Mouse (Mus musculus): ENCODE measurements at regions not wholly inside any gene's neighbourhood (a gene's known extent, or its start where the extent isn't known, plus 50 kb on each side); places are given as distances from the start of the nearest gene placed in this dataset.

GRCm38 (mm10) chr2:169213314-169213713 is 257.9 kb upstream of the Zfp64 start:
- Histone ChIP-seq H3K27me3 (replicated peaks) (no peaks in the 10 kb centered on the region), H3K4me2 (replicated peaks) (no peak overlapping the region), H3K9ac (no peak overlapping the region), H3K4me1 (replicated peaks) (no peaks in the 10 kb centered on the region), H3K4me3 (replicated peaks) (no peak overlapping the region), H3K36me3 (no peaks in the 10 kb centered on the region), H3K9me3 (no peaks in the 10 kb centered on the region), H3K27ac (no peak overlapping the region)
- no peak for ATAC-seq
- 52% methylated on average over 10 of the region's 10 CpGs for WGBS

DNA sequence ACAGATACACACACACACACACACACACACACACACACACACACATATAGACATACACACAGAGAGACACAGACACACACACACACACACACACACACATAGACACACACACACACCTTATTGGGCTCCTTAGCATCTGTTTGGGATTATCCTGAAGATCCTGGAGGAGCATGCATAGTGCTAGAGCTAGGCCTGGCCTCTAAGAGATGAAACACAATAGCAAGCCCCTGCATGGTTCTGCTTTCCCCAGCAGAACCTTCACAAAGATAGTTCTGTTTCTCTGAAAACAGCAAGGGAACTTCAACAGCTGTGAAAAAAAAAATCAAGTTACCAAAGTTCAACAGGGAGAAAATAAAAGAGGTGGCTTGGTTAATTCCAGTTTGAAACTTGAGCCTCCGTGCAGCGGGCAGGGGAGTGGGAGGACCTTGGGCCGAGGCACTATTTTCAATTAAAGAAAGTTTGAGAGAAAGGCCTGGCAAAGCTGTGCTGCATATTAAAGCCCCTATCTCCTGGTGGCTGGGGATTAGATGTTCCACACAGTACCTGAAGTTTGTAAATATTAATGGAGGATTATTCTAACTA is 257.4 kb upstream of the Zfp64 start:
- Histone ChIP-seq H3K4me1 (replicated peaks) (no peaks in the 10 kb centered on the region), H3K9me3 (no peaks in the 10 kb centered on the region), H3K27ac (no peak overlapping the region), H3K4me2 (replicated peaks) (no peak overlapping the region), H3K36me3 (no peaks in the 10 kb centered on the region), H3K4me3 (replicated peaks) (no peak overlapping the region), H3K27me3 (replicated peaks) (no peaks in the 10 kb centered on the region), H3K9ac (no peak overlapping the region)
- 35% methylated on average over 3 of the region's 3 CpGs for WGBS
- ATAC-seq = no peak

- no peak for ATAC-seq
- H3K4me3 ChIP-seq (replicated peaks) = no peak overlapping the region
- H3K4me2 ChIP-seq (replicated peaks) = peak overlapping the region; percentile 17; the same call in 1 of the 2 replicates
- 0 out of 2 replicates have a peak, but pooled peaks cover 6% of the 10 kb centered on the region for H3K4me1 ChIP-seq (replicated peaks)
- no peak overlapping the region for H3K9ac ChIP-seq
- no peak overlapping the region for H3K27ac ChIP-seq
- no peaks in the 10 kb centered on the region for H3K9me3 ChIP-seq
- whole genome bisulfite sequencing = 26% methylated on average over 19 of the region's 19 CpGs
- no peaks in the 10 kb centered on the region for H3K27me3 ChIP-seq (replicated peaks)
- H3K36me3 ChIP-seq = no peaks in the 10 kb centered on the region
Measured at GRCm38 (mm10) chr2:169204254-169204752, 248.9 kb upstream of the Zfp64 start.

GRCm38 (mm10) chr2:169191974-169192373 is 236.6 kb upstream of the Zfp64 start:
- ATAC-seq = no peak
- 83% methylated on average over 7 of the region's 7 CpGs for WGBS
- no peak overlapping the region for H3K27ac ChIP-seq

GRCm38 (mm10) chr2:169191465-169191864 is 236.1 kb upstream of the Zfp64 start:
- Histone ChIP-seq H3K9ac (no peak overlapping the region), H3K27me3 (replicated peaks) (no peaks in the 10 kb centered on the region), H3K9me3 (no peaks in the 10 kb centered on the region), H3K4me2 (replicated peaks) (no peak overlapping the region), H3K4me3 (replicated peaks) (no peak overlapping the region), H3K27ac (no peak overlapping the region), H3K4me1 (replicated peaks) (no peaks in the 10 kb centered on the region), H3K36me3 (no peaks in the 10 kb centered on the region)
- 38% methylated on average over 10 of the region's 10 CpGs for WGBS
- ATAC-seq = no peak

More at GRCm38 (mm10) chr2:169191974-169192373, 236.6 kb upstream of the Zfp64 start:
- Histone ChIP-seq H3K9me3 (no peaks in the 10 kb centered on the region), H3K4me2 (replicated peaks) (no peak overlapping the region), H3K4me3 (replicated peaks) (no peak overlapping the region), H3K9ac (no peak overlapping the region), H3K36me3 (no peaks in the 10 kb centered on the region), H3K27me3 (replicated peaks) (no peaks in the 10 kb centered on the region), H3K4me1 (replicated peaks) (no peaks in the 10 kb centered on the region)

DNA sequence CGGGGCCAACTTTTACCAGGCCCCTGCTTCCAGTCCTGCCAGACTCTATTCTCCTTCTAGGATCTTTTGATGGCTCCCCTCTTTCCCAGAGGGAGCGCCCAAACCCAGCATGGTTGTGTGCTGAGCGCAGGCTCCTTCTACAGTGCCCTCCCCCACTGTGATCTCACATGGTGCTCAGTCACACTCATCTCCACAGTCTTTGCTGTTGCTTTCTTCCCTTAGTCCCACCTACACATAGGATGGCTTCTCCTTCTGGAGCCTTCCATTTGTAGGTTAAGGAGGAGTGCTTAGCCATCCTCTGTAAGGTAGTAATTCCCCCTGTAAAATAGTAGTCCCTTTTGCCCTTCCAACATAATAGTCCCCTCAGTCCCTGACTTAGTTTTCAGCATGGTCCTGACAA is 222.2 kb upstream of the Zfp64 start:
- Histone ChIP-seq H3K27ac (no peak overlapping the region), H3K27me3 (replicated peaks) (no peaks in the 10 kb centered on the region), H3K4me1 (replicated peaks) (no peaks in the 10 kb centered on the region), H3K9me3 (no peaks in the 10 kb centered on the region), H3K9ac (no peak overlapping the region), H3K4me2 (replicated peaks) (no peak overlapping the region), H3K4me3 (replicated peaks) (no peak overlapping the region), H3K36me3 (no peaks in the 10 kb centered on the region)
- 84% methylated on average over 3 of the region's 3 CpGs for WGBS
- no peak for ATAC-seq

DNA sequence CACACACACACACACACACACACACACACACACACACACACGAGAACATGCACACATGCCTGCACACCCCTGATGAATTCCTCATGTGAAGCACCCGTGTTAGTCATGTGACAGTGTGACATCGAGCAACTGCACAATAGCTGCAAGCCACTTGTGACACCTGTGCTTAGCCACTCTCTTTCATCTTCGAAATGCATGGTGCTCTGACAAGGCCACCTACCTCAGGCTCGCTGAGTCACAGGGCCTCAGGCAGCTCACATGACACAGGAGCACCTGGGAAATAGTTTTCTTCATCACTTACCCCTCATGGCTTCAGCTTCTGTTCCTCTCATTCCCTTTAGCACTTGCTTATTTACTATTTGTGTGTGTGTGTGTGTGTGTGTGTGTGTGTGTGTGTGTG is 213.4 kb upstream of the Zfp64 start:
- H3K9me3 ChIP-seq = no peaks in the 10 kb centered on the region
- WGBS = 71% methylated on average over 5 of the region's 5 CpGs
- ATAC-seq = no peak
- H3K27ac ChIP-seq = no peak overlapping the region
- H3K4me1 ChIP-seq (replicated peaks) = no peaks in the 10 kb centered on the region
- no peak overlapping the region for H3K4me2 ChIP-seq (replicated peaks)
- H3K4me3 ChIP-seq (replicated peaks) = no peak overlapping the region
- H3K27me3 ChIP-seq (replicated peaks) = no peaks in the 10 kb centered on the region
- no peaks in the 10 kb centered on the region for H3K36me3 ChIP-seq
- H3K9ac ChIP-seq = no peak overlapping the region

DNA sequence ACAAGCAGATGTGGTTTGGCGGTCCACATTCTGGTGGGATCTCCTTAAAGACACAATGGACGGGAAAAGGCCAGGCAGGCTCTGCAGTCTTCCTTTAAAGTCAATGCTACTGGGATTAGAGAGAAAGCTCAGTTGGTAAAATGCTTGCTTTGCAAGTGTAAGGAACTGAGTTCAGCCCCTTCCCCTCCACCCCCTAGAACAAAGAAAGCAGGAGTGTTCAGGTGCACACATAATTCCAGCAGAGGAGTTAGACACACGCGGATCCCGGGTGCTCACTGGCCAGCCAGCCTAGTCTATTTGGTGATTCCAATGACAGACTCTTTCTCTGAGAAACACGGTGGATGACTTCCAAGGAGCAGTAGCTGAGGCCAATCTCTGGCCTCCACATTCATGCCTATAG is 213.0 kb upstream of the Zfp64 start:
- Histone ChIP-seq H3K4me2 (replicated peaks) (no peak overlapping the region), H3K27ac (no peak overlapping the region), H3K36me3 (no peaks in the 10 kb centered on the region), H3K9ac (no peak overlapping the region), H3K9me3 (no peaks in the 10 kb centered on the region), H3K4me1 (replicated peaks) (no peaks in the 10 kb centered on the region), H3K27me3 (replicated peaks) (no peaks in the 10 kb centered on the region), H3K4me3 (replicated peaks) (no peak overlapping the region)
- WGBS = 77% methylated on average over 6 of the region's 6 CpGs
- no peak for ATAC-seq

- no peak overlapping the region for H3K4me2 ChIP-seq (replicated peaks)
- no peak overlapping the region for H3K27ac ChIP-seq
- no peaks in the 10 kb centered on the region for H3K36me3 ChIP-seq
- H3K4me1 ChIP-seq (replicated peaks) = 0 out of 2 replicates have a peak, but pooled peaks cover 5% of the 10 kb centered on the region
- ATAC-seq = no peak
- H3K9ac ChIP-seq = no peak overlapping the region
- no peaks in the 10 kb centered on the region for H3K9me3 ChIP-seq
- no peaks in the 10 kb centered on the region for H3K27me3 ChIP-seq (replicated peaks)
- WGBS = 62% methylated on average over 8 of the region's 8 CpGs
- no peak overlapping the region for H3K4me3 ChIP-seq (replicated peaks)
Measured at GRCm38 (mm10) chr2:169161651-169162050, 206.3 kb upstream of the Zfp64 start.

GRCm38 (mm10) chr2:169158760-169159159 is 203.4 kb upstream of the Zfp64 start:
- Histone ChIP-seq H3K36me3 (no peaks in the 10 kb centered on the region), H3K9ac (no peak overlapping the region), H3K4me2 (replicated peaks) (peak overlapping the region; percentile 48), H3K4me1 (replicated peaks) (0 out of 2 replicates have a peak, but pooled peaks cover 5% of the 10 kb centered on the region), H3K27me3 (replicated peaks) (no peaks in the 10 kb centered on the region), H3K9me3 (no peaks in the 10 kb centered on the region), H3K27ac (no peak overlapping the region), H3K4me3 (replicated peaks) (no peak overlapping the region)
- ATAC-seq = no peak
- 44% methylated on average over 11 of the region's 11 CpGs for WGBS

DNA sequence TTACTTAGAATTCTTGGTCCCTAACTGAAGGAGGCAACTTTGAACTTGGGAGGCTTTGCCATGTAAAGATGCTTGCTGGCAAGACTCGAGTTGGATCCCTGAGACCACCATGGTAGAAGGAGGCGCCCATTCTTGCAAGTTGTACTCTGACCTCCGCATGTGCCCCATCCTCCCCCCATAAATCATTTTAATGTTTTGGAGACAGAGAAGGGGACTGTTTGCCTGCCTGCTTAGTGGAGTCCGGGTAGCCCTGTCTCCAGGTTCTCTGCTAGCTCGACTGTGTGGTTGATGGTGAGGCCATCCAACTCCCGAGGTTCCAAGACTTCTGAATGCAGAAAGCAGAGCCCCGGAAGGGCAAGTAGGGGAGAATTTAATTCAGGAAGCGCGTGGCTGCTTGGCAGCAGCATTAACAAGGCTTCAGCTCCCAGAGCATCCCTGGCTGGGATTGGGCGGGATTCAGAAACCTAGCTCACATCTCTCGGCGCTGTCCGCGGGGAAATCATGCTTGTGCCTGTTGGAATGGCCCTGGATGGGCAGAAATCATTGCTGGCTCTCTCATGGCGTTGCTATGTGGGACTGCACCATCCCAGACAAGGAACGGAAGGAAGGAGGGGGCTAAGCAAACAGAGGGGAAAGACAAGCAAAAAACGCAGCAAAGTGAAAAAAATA is 202.8 kb upstream of the Zfp64 start:
- no peak overlapping the region for H3K27ac ChIP-seq
- H3K36me3 ChIP-seq = no peaks in the 10 kb centered on the region
- H3K27me3 ChIP-seq (replicated peaks) = no peaks in the 10 kb centered on the region
- no peaks in the 10 kb centered on the region for H3K9me3 ChIP-seq
- no peak for ATAC-seq
- no peak overlapping the region for H3K9ac ChIP-seq
- peak overlapping the region; percentile 48 for H3K4me2 ChIP-seq (replicated peaks)
- 0 out of 2 replicates have a peak, but pooled peaks cover 5% of the 10 kb centered on the region for H3K4me1 ChIP-seq (replicated peaks)
- 20% methylated on average over 17 of the region's 17 CpGs for WGBS
- H3K4me3 ChIP-seq (replicated peaks) = no peak overlapping the region

- 51% methylated on average over 8 of the region's 8 CpGs for WGBS
Measured at GRCm38 (mm10) chr2:169156908-169157307, 201.5 kb upstream of the Zfp64 start.

DNA sequence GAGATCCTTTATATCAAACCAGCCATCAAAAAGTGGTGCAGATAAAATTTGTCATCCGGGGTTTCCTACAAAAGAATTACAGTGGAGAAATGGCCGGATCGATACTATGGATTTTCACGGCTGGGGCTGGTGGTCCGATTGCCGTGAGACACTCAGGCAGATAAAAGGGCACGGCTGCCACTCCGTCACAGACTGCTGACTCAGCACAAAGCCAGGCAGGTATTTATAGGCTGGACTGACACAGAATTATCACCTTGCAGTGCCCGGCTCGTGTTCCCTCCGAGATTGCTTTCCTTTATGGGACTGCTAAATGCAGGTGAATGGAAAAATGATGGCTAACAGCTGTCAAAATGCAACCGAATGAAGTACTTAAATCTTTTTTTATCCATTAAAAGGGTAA is 199.5 kb upstream of the Zfp64 start:
- no peak for ATAC-seq
- no peak overlapping the region for H3K4me3 ChIP-seq (replicated peaks)
- no peaks in the 10 kb centered on the region for H3K36me3 ChIP-seq
- no peak overlapping the region for H3K4me2 ChIP-seq (replicated peaks)
- no peak overlapping the region for H3K9ac ChIP-seq
- WGBS = 68% methylated on average over 12 of the region's 12 CpGs
- 0 out of 2 replicates have a peak, but pooled peaks cover 5% of the 10 kb centered on the region for H3K4me1 ChIP-seq (replicated peaks)
- H3K27ac ChIP-seq = no peak overlapping the region
- no peaks in the 10 kb centered on the region for H3K27me3 ChIP-seq (replicated peaks)
- H3K9me3 ChIP-seq = no peaks in the 10 kb centered on the region

More at GRCm38 (mm10) chr2:169156908-169157307, 201.5 kb upstream of the Zfp64 start:
- H3K4me1 ChIP-seq (replicated peaks) = 0 out of 2 replicates have a peak, but pooled peaks cover 5% of the 10 kb centered on the region
- H3K4me3 ChIP-seq (replicated peaks) = no peak overlapping the region
- H3K4me2 ChIP-seq (replicated peaks) = no peak overlapping the region
- no peaks in the 10 kb centered on the region for H3K36me3 ChIP-seq
- no peaks in the 10 kb centered on the region for H3K27me3 ChIP-seq (replicated peaks)
- ATAC-seq = no peak
- no peak overlapping the region for H3K27ac ChIP-seq
- no peak overlapping the region for H3K9ac ChIP-seq
- no peaks in the 10 kb centered on the region for H3K9me3 ChIP-seq
